Mouse (Mus musculus) adrenal gland (tissue): ENCODE data around the gene Xlr5a.
"Not testable (repeated sequence)": the region's sequence is repeated elsewhere in the genome, so short reads cannot be mapped to it uniquely, and the experiment has no call there.

ENCODE experiments used
- intact Hi-C: fragments of 180-260 bp; cut with DNase I; formaldehyde crosslinking; loops from one replicate; pipeline ENCODE4 v1.15.1; 2025

The Xlr5a gene

DNA sequence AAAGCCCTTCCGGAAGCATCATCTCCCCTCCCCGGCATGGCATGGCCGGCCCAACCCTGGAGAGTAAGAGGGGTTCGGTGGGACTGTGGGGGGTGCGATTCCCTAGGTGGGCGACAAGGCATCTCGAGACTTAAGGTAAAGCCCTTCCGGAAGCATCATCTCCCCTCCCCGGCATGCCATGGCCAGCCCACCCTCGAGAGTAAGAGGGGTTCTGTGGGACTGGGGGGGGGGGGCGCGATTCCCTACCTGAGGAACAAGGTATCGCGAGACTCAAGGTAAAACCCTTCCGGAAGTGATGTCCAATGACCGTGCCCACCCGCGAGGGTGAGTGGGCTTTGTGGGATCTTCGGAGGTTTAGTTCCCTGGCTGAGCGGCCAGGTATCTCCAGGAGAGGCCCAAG, 144.3 kb downstream of the Xlr5a start, which contains the start of gene Xlr5b:
TSS of gene Xlr5b (plus strand) at position 301 of the 400 bp plus-strand sequence.
- intact Hi-C loops: not testable (repeated sequence)

DNA sequence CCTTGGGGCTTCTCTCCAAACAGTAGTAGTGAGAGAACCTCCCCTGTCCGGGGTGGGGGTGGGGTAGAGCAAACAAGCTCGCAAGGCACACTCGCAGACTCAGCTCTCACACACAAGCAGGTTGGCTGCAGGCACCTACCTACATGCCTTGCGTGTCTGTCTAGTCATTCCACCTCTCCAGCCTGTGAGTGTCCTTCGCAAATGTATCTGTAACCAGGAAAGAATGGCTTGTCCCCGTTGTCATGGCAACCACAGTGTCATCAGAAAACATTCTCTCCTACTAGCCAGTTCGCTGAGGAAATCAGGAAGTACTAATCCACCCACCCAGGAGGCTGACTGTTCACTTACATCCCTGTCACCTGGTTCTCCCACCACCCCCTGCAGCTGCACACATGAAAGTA, 149.6 kb downstream of the Xlr5a start:
- intact Hi-C loops: not testable (repeated sequence)

DNA sequence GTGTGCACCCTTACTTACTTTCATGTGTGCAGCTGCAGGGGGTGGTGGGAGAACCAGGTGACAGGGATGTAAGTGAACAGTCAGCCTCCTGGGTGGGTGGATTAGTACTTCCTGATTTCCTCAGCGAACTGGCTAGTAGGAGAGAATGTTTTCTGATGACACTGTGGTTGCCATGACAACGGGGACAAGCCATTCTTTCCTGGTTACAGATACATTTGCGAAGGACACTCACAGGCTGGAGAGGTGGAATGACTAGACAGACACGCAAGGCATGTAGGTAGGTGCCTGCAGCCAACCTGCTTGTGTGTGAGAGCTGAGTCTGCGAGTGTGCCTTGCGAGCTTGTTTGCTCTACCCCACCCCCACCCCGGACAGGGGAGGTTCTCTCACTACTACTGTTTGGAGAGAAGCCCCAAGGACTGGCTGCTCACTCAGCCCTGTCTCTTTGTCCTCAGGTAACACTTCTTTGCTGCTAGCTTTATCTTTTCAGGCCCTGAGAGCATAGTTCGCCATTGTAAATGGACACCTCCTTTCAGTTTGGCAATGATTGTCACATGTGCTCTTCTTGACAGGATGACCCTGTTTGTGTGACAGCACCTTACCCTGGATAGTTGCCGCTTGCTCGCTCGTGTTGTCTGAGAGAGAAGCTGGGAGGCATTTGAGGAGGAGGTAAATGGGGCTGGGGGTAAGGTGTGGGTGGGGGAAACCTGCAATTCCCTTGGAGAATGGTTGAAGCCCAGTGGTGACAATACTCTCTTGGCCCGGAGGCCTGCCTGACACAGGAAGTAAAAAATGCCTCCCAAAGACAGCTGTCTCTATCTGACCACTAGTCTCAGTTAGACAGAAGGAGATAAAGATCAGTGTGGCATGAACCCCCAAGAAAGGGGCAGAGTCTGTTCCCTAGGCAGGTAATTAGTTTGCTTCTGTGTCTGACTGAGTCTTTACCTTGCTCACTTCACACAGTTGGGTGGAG, 169.6 kb downstream of the Xlr5a start:
- intact Hi-C loops: not testable (repeated sequence)

GRCm38 (mm10) chrX:73116747-73117146, 176.0 kb downstream of the Xlr5a start, which contains the start of gene Gm14685:
Gene Gm14685 (plus strand): TSS chrX:73117047.
- intact Hi-C loops: not testable (repeated sequence)

DNA sequence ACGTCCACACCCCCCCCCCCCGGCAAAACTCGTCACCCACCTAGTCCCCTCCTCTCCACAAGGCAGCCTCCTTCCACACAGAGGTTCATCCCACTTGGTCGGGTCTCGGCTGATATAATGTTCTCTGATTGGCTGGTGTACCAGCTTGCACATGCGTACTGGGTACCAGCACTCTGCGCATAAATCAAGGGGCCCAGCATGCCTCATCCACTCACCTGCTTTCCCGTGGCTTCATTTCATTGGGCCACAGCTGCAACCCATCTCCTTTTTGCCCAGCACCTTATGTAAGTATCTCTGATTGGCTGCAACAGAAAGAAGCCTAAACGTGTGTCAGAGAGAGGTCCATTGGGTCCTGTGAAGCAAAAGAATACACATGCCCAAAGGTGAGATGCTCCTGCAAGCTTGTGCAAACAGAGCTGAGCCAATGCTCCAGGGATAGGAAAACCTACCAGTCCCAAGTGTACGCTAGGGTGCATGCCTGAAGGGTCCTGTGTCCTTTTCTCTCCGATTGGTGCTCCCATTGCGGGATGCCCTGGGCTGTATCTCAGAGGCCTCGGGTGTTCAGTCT, 195.8 kb downstream of the Xlr5a start, which contains the start of gene Xlr3a:
TSS of gene Xlr3a (minus strand) at position 155 of the 568 bp plus-strand sequence.
- intact Hi-C loops: not testable (repeated sequence)

DNA sequence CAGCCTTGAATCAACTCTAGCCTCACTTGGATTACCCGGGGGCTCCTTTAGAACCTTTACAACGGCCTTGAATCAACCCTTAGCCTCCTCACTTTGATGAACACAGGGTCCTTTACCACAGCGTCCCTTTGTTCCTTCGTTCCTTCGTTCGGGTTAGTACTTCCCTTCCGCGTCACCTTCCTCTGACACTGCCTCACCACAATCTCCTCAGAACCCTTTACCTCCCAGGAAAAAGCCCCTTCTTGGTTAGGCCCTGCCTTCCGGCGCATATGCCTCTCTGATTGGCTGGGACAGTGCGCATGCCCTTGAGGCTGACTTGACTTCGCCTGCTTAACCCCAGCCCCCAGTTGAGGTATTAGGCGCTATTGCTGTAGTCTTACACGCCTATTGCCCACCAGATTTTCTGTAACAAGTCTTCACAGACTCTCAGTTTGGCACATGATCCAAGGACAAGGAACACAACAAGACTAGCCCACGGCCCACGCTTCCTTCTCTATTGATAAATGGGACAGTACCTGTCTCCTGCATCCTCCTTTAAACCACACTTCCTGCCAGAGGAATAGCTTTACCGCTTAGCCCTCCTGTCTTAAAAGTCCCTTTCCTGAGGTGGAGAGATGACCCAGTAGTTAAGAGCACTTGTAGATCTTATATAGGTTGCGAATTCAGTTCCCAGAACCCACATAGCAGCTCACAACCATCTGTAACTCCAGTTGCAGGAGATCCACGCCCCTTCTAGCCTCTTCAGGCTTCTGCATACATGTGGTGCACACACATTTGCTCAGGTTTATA, 210.3 kb downstream of the Xlr5a start, which contains the start of gene Xlr4a:
TSS of gene Xlr4a (minus strand) at position 212 of the 789 bp plus-strand sequence.
- intact Hi-C loops: not testable (repeated sequence)

GRCm38 (mm10) chrX:73066765-73067312, 225.9 kb downstream of the Xlr5a start:
- intact Hi-C loops: not testable (repeated sequence)

GRCm38 (mm10) chrX:73064415-73064793, 228.4 kb downstream of the Xlr5a start, which contains the start of gene Pnma3:
Gene Pnma3 (plus strand): TSS chrX:73064787.
- intact Hi-C loops: no loop called here

DNA sequence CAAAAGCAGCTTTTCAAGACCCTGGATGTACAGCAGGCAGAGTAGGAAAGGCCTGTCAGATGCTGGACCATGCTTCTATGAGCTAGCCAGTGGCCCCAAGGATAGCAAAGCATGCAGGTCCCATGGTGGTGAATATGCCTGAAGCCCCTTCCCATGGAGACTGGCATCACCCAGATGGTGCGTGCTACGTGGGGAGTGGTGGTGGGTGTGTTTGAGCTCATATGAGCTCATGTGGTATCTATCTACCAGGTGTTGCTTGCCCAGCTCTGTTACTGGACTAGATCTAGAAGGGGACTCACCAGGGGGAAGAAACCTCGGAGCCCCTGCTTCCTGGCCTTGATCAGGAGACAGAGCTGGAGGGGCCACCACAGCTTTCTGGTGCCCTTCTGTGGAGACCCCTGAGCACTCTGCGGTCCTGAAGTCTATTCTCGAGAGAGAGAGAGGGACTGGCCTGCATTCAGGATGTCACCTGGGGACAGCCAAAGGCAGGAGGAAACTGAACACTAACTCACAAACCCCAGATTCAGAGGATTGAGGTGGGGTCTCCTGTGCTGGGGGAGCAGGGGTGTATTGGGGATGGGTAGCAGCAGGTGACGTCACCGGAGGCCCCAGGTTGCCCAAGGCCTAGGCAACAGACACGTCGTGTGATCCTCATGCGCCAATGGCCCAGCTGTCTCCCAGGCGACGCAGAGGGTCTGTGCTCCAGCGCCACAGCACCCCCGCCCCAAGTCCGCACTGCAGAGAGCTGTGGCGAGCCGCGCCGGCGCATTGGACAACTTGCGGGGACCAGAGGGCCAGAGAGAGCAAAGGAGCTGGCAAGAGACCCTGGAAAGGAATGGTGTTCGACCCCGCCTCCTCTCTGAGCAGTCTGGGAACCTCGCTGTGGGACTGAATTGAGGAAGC, 229.0 kb downstream of the Xlr5a start:
- intact Hi-C loops: no loop called here

DNA sequence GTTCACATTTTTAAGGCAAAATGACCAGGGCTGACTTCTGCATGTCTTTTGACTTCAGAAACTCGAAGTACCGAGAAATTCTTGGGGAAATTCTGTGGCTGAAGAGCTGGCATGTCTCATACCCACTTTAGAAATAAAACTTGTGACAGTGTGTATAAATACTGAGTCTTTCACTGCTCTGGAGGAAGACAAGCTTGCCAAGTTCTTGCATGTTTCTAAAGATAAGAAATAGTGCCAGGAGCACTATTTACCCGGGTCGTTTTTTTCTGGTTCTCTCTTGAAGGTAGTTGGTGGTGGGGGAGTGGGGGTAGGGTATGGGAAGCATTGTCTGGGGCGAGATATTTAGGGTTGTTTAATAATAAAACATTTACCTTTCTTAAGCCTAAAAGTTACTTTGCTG, 230.5 kb downstream of the Xlr5a start:
- intact Hi-C loops: no loop called here

GRCm38 (mm10) chrX:73061528-73061927, 231.2 kb downstream of the Xlr5a start:
- intact Hi-C loops: no loop called here
